Mouse (Mus musculus): ENCODE measurements around the gene Smpdl3a. TPM values are rescaled to one million over a fixed set of nuclear protein-coding genes. Genes with fewer than 3 reads are reported as not detected.
A peak's percentile ranks its signal among the peaks of the same experiment; 100 is the strongest.

Gene Smpdl3a
- total and polyA plus RNA-seq, 3 experiments: 56.5 to 76.9 (median 67.1) TPM

DNA sequence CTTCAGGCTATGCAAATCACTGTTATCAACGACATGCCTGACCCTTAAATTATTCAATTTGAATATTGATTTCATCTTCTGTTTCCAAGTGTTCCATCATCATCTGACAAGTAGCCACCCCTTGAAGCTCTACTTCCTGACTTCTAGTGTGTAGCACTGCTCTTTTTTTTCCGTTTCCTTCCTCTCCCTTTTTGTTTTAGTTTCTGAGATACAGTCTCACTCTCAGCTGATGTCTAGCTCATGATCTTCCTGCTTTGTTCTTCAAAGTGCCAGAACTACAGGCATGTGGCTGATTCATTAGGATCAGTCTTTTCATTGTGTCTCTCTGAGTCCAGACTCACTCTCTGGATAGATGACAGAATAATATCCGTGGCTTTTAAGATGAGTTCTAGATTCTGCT lies 33.4 kb upstream of the Smpdl3a start:
- Histone ChIP-seq H3K36me3 (ENCODE audit: control insufficient read depth, insufficient read depth, low read length) (no peaks in the 10 kb centered on the region), H3K79me2 (replicated peaks; ENCODE audit: control insufficient read depth, insufficient read depth, low read length) (no peaks in the 10 kb centered on the region), H3K4me3 (no peak overlapping the region), H3K27ac (no peak overlapping the region), H3K4me1 (ENCODE audit: control insufficient read depth, insufficient read depth, low read length) (no peaks in the 10 kb centered on the region), H3K9ac (ENCODE audit: low read depth, low read length) (no peak overlapping the region), H3K27me3 (ENCODE audit: control insufficient read depth, insufficient read depth, low read length) (no peaks in the 10 kb centered on the region)
- 39% methylated on average over 3 of the region's 3 CpGs for WGBS
- TF ChIP-seq POLR2A (IDR thresholded peaks at IDR 0.05; ENCODE audit: insufficient read depth, low read depth, low read length): no peak
- TF ChIP-seq EP300 (IDR thresholded peaks at IDR 0.05; ENCODE audit: insufficient read depth, low read depth, low read length): no peak
- no peak for TF ChIP-seq CTCF (IDR thresholded peaks at IDR 0.05)
- intact Hi-C loops (cut with DNase I): no loop called here
- no peak for DNase-seq

DNA sequence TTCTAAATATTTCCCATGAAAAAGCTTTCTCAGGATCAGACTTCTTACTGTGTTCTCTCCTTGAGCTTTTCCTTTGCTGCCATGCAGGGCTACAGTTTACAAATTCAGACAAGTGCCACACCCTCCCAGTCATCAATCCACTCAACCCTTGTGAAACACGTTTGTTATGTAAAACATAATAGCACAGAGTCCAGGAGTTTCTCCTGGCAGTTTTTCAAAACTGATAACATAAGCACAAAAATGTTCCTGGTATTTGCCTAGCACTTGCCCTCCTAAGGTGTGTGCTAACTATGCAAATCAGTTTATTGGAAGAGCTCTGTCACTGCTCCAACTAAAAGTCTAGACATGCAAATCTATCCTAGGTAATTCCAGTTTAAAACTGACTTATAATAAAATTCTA lies 31.1 kb upstream of the Smpdl3a start:
- H3K79me2 ChIP-seq (replicated peaks; ENCODE audit: control insufficient read depth, insufficient read depth, low read length): no peaks in the 10 kb centered on the region
- no peaks in the 10 kb centered on the region for H3K36me3 ChIP-seq (ENCODE audit: control insufficient read depth, insufficient read depth, low read length)
- H3K9ac ChIP-seq (ENCODE audit: low read depth, low read length): no peak overlapping the region
- no peak for DNase-seq
- intact Hi-C loops (cut with DNase I): no loop called here
- no peaks in the 10 kb centered on the region for H3K27me3 ChIP-seq (ENCODE audit: control insufficient read depth, insufficient read depth, low read length)
- no peaks in the 10 kb centered on the region for H3K4me1 ChIP-seq (ENCODE audit: control insufficient read depth, insufficient read depth, low read length)
- 13% methylated on average over 1 of the region's 1 CpGs for WGBS
- H3K4me3 ChIP-seq: no peak overlapping the region
- TF ChIP-seq EP300 (IDR thresholded peaks at IDR 0.05; ENCODE audit: insufficient read depth, low read depth, low read length) (no peak), POLR2A (IDR thresholded peaks at IDR 0.05; ENCODE audit: insufficient read depth, low read depth, low read length) (no peak), CTCF (IDR thresholded peaks at IDR 0.05) (no peak)
- no peak overlapping the region for H3K27ac ChIP-seq

DNA sequence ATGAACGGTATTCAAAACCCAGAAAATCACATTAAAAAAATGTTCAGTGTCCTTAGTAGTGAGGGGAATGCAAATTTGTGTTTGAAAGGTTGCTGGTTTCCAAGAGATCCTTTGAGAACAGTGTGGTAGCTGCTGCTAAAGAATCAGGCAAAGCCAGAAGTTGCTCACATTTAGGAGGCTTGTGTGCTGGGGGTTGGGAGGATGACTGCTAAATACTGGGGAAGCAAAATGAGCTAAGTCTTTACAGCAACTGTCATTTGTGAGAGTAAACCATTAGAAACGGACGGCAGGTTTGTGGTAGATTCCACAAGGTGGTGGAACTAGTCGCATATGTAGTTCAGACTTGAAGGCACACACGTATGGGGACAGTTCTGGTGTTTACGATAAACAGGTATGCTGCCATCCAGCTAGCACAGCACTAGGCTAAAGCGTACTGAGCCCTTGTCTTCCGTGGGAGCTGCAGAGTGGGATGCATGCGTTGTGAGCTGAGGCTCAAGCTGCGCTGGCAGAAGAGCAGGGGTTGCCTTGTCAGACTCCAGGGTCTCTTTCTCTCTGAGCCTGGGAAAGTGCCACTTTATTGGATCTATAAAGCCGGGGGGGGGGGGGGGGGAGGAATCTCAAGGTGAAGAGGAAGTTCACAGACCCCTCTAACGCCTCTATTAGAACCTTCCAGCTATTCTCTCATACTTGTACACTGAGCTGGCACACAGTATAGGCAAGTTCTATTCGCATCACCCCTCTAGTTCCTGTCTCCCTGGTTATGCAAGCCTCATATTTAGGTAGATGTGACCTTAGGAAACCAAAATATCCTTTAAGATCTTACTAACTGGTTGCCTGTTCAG lies 10.6 kb upstream of the Smpdl3a start:
- H3K4me3 ChIP-seq: no peak overlapping the region
- intact Hi-C loops (cut with DNase I): no loop called here

DNA sequence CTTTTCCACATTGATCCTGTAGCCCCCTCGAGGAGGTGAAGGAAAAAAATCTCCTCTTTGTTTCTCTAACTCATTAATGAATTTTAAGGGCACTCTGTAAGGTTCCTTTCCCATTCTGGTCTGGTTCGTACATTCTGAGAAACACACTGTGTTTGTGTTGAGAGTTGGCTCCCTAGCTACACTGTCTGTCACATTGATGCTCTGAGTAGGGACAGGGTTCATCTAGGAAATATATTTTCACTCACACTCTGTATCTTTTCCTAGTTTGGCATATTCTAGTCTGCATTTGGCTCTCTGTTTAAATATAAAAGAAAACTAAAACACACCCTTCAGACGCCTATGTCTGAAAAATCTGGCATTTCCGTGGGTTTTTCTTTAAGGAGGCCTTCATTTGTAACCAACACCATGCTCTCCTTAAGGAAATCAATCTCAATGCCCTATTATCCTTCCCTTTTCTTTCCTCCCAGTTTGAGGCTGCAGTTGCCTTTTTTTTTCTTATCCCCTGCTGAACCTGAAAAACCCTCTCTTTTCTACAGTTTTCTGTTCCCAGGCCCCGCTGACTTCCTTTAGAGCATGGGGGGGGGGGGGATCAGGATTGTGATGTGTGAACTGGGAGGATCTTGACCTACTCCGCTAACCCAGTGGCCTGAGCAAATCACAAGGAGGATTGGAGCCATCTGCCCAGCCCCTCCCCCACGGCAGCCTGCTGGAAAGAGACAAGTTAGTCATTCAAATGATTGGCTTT lies 9.8 kb upstream of the Smpdl3a start:
- Histone ChIP-seq H3K4me1 (ENCODE audit: control insufficient read depth, insufficient read depth, low read length) (no peaks in the 10 kb centered on the region), H3K27ac (no peak overlapping the region), H3K27me3 (ENCODE audit: control insufficient read depth, insufficient read depth, low read length) (no peaks in the 10 kb centered on the region), H3K36me3 (ENCODE audit: control insufficient read depth, insufficient read depth, low read length) (no peaks in the 10 kb centered on the region), H3K9ac (ENCODE audit: low read depth, low read length) (no peak overlapping the region), H3K79me2 (replicated peaks; ENCODE audit: control insufficient read depth, insufficient read depth, low read length) (no peaks in the 10 kb centered on the region), H3K4me3 (no peak overlapping the region)
- TF ChIP-seq EP300 (IDR thresholded peaks at IDR 0.05; ENCODE audit: insufficient read depth, low read depth, low read length): no peak
- no peak for TF ChIP-seq CTCF (IDR thresholded peaks at IDR 0.05)
- TF ChIP-seq POLR2A (IDR thresholded peaks at IDR 0.05; ENCODE audit: insufficient read depth, low read depth, low read length): no peak
- 23% methylated on average over 7 of the region's 7 CpGs for WGBS
- intact Hi-C loops (cut with DNase I): no loop called here
- DNase-seq: peak; percentile 50 to 59

More for the DNA sequence above, 10.6 kb upstream of the Smpdl3a start:
- H3K27me3 ChIP-seq (ENCODE audit: control insufficient read depth, insufficient read depth, low read length): no peaks in the 10 kb centered on the region
- no peak for DNase-seq
- 62% methylated on average over 13 of the region's 13 CpGs for WGBS
- TF ChIP-seq EP300 (IDR thresholded peaks at IDR 0.05; ENCODE audit: insufficient read depth, low read depth, low read length): no peak
- TF ChIP-seq POLR2A (IDR thresholded peaks at IDR 0.05; ENCODE audit: insufficient read depth, low read depth, low read length): no peak
- no peak for TF ChIP-seq CTCF (IDR thresholded peaks at IDR 0.05)
- H3K36me3 ChIP-seq (ENCODE audit: control insufficient read depth, insufficient read depth, low read length): no peaks in the 10 kb centered on the region
- H3K79me2 ChIP-seq (replicated peaks; ENCODE audit: control insufficient read depth, insufficient read depth, low read length): no peaks in the 10 kb centered on the region
- H3K9ac ChIP-seq (ENCODE audit: low read depth, low read length): no peak overlapping the region
- no peaks in the 10 kb centered on the region for H3K4me1 ChIP-seq (ENCODE audit: control insufficient read depth, insufficient read depth, low read length)
- no peak overlapping the region for H3K27ac ChIP-seq

DNA sequence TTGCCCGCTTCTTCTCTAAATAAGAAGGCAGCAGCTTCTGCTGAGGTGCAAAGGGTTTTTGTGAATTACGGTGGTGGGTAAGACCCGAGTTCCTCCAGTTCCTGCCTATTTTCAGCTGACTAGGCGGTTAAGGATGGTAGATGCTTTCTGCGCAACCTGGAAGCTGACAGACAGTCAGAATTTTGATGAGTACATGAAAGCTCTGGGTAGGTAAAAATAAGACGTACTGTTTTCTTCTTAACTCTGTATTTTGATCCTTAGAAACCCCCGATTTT lies 9.3 kb upstream of the Smpdl3a start, which contains the start of gene Fabp7:
Gene Fabp7, plus strand, starts transcription at position 6 of the 275 bp plus-strand sequence.
- H3K4me3 ChIP-seq: no peak within 1 kb of the TSS
- H3K27me3 ChIP-seq (ENCODE audit: control insufficient read depth, insufficient read depth, low read length): no peaks in the 10 kb centered on the region
- H3K36me3 ChIP-seq (ENCODE audit: control insufficient read depth, insufficient read depth, low read length): no peaks in the 10 kb centered on the region
- H3K9ac ChIP-seq (ENCODE audit: low read depth, low read length): no peak within 1 kb of the TSS
- TF ChIP-seq EP300 (IDR thresholded peaks at IDR 0.05; ENCODE audit: insufficient read depth, low read depth, low read length) (no peak), CTCF (IDR thresholded peaks at IDR 0.05) (no peak), POLR2A (IDR thresholded peaks at IDR 0.05; ENCODE audit: insufficient read depth, low read depth, low read length) (no peak)
- no peak within 1 kb of the TSS for H3K27ac ChIP-seq
- intact Hi-C loops (cut with DNase I): no loop called here
- 37% methylated on average over 7 of the region's 7 CpGs for WGBS
- DNase-seq: no peak
- no peaks in the 10 kb centered on the region for H3K4me1 ChIP-seq (ENCODE audit: control insufficient read depth, insufficient read depth, low read length)
- H3K79me2 ChIP-seq (replicated peaks; ENCODE audit: control insufficient read depth, insufficient read depth, low read length): no peaks in the 10 kb centered on the region

DNA sequence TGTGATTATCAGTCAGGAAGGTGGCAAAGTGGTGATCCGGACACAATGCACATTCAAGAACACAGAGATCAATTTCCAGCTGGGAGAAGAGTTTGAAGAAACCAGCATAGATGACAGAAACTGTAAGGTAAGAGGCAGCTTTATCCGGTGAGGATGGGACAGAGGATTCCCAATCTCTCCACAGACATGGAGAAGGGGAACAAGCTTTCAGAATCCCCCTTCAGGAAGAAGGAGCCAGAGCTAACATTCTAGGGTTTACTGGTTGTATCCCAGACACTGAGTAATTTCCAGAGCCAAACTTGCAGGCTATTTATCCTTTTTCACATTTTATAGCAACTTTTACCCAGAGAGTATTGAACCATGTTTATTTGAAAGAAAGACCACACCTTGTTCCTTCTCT lies 8.6 kb upstream of the Smpdl3a start:
- no peak for TF ChIP-seq CTCF (IDR thresholded peaks at IDR 0.05)
- no peak for TF ChIP-seq EP300 (IDR thresholded peaks at IDR 0.05; ENCODE audit: insufficient read depth, low read depth, low read length)
- no peak for TF ChIP-seq POLR2A (IDR thresholded peaks at IDR 0.05; ENCODE audit: insufficient read depth, low read depth, low read length)
- no peaks in the 10 kb centered on the region for H3K79me2 ChIP-seq (replicated peaks; ENCODE audit: control insufficient read depth, insufficient read depth, low read length)
- no peak overlapping the region for H3K9ac ChIP-seq (ENCODE audit: low read depth, low read length)
- intact Hi-C loops (cut with DNase I): no loop called here
- 64% methylated on average over 2 of the region's 2 CpGs for WGBS
- H3K27me3 ChIP-seq (ENCODE audit: control insufficient read depth, insufficient read depth, low read length): no peaks in the 10 kb centered on the region
- no peak overlapping the region for H3K27ac ChIP-seq
- H3K4me3 ChIP-seq: no peak overlapping the region
- H3K36me3 ChIP-seq (ENCODE audit: control insufficient read depth, insufficient read depth, low read length): no peaks in the 10 kb centered on the region
- no peak for DNase-seq
- no peaks in the 10 kb centered on the region for H3K4me1 ChIP-seq (ENCODE audit: control insufficient read depth, insufficient read depth, low read length)
